Mouse (Mus musculus): ENCODE measurements around the gene Ssh1.

The Ssh1 gene

GRCm38 (mm10) chr5:113993031-113993486, 635 bp downstream of the Ssh1 start:
- in situ Hi-C loops (cut with MboI, MseI): no loop called here

GRCm38 (mm10) chr5:113992339-113992831, 1.3 kb downstream of the Ssh1 start:
- in situ Hi-C loops (cut with MboI, MseI): no loop called here

- in situ Hi-C loops (cut with MboI, MseI): no loop called here
Measured at GRCm38 (mm10) chr5:113991141-113991540, 2.6 kb downstream of the Ssh1 start.

- in situ Hi-C loops (cut with MboI, MseI): no loop called here
Measured at GRCm38 (mm10) chr5:113990593-113990992, 3.1 kb downstream of the Ssh1 start.

GRCm38 (mm10) chr5:113989437-113990024, 4.2 kb downstream of the Ssh1 start:
- in situ Hi-C loops (cut with MboI, MseI): no loop called here

- in situ Hi-C loops (cut with MboI, MseI): no loop called here
Measured at GRCm38 (mm10) chr5:113986182-113986961, 7.3 kb downstream of the Ssh1 start.

GRCm38 (mm10) chr5:113985737-113986136, 8.0 kb downstream of the Ssh1 start:
- in situ Hi-C loops (cut with MboI, MseI): no loop called here

- in situ Hi-C loops (cut with MboI, MseI): no loop called here
Measured at GRCm38 (mm10) chr5:113984025-113984740, 9.5 kb downstream of the Ssh1 start.

GRCm38 (mm10) chr5:113983541-113983940, 10.2 kb downstream of the Ssh1 start:
- in situ Hi-C loops (cut with MboI, MseI): no loop called here

- in situ Hi-C loops (cut with MboI, MseI): no loop called here
Measured at GRCm38 (mm10) chr5:113981843-113982242, 11.9 kb downstream of the Ssh1 start.

- in situ Hi-C loops (cut with MboI, MseI): no loop called here
Measured at GRCm38 (mm10) chr5:113981171-113981570, 12.5 kb downstream of the Ssh1 start.

GRCm38 (mm10) chr5:113980511-113980910, 13.2 kb downstream of the Ssh1 start:
- in situ Hi-C loops (cut with MboI, MseI): no loop called here

- in situ Hi-C loops (cut with MboI, MseI): no loop called here
Measured at GRCm38 (mm10) chr5:113977309-113977708, 16.4 kb downstream of the Ssh1 start.

- in situ Hi-C loops (cut with MboI, MseI): no loop called here
Measured at GRCm38 (mm10) chr5:113976597-113976996, 17.1 kb downstream of the Ssh1 start.

- in situ Hi-C loops (cut with MboI, MseI): no loop called here
Measured at GRCm38 (mm10) chr5:113975538-113976215, 18.0 kb downstream of the Ssh1 start.

- in situ Hi-C loops (cut with MboI, MseI): no loop called here
Measured at GRCm38 (mm10) chr5:113974576-113974975, 19.1 kb downstream of the Ssh1 start.

GRCm38 (mm10) chr5:113973790-113974189, 19.9 kb downstream of the Ssh1 start:
- in situ Hi-C loops (cut with MboI, MseI): no loop called here

- in situ Hi-C loops (cut with MboI, MseI): no loop called here
Measured at GRCm38 (mm10) chr5:113972589-113973515, 20.8 kb downstream of the Ssh1 start.

- in situ Hi-C loops (cut with MboI, MseI): no loop called here
Measured at GRCm38 (mm10) chr5:113971434-113971960, 22.2 kb downstream of the Ssh1 start.

- in situ Hi-C loops (cut with MboI, MseI): no loop called here
Measured at GRCm38 (mm10) chr5:113968371-113968770, 25.3 kb downstream of the Ssh1 start.
